Mouse (Mus musculus) frontal cortex, adult 2 months (tissue): ENCODE data around the gene Dhrs13. TPM values are rescaled to one million over a fixed set of nuclear protein-coding genes. Genes with fewer than 3 reads are reported as not detected.
"Not testable (repeated sequence)": the region's sequence is repeated elsewhere in the genome, so short reads cannot be mapped to it uniquely, and the experiment has no call there.

ENCODE experiments used
- DNase-seq, 2 experiments: peaks; one replicate each; pipeline ENCODE4 v3.0.0; 2022; ENCODE audit warnings: low spot score in 1 of 2; ENCODE audit errors: extremely low spot score in 1 of 2
- polyA plus RNA-seq: library from polyadenylated mRNA; depleted of rRNA; stranded (reverse); fragments of >200 nt; gene quantifications from 2 replicates; pipeline ENCODE4 v1.2.3, GENCODE M21; 2012

Dhrs13 gene
- polyA plus RNA-seq, 1 experiment = 8.8 TPM

GRCm38 (mm10) chr11:78040878-78041277, 8.8 kb downstream of the Dhrs13 start:
- DNase-seq = no peak

- DNase-seq = not testable (repeated sequence)
These were observed 10.3 kb downstream of the Dhrs13 start for GRCm38 (mm10) chr11:78042290-78042870.

DNA sequence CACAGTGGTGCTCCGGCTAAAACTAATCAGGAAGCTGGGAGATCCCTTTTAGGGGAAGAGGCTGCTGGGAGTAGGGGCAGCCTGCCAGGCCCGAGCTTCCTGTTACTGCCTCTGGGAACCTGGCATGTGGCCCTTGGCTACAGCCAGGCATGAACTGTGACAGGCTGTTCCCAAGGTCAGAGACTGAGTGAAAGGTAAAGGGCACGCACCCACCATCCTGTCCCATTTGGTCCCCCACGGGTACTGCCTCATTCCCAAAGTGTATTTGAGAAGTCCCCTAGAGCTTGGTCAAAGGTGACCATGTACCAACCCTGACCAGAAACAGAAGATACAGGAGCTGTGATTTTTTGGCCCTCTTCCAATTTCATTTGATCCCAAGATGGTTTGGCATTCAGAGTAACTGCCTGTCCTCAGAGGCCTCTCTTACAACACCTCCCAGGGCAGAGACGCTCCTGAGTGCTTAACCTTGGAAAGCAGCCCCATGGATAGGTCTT, 12.7 kb downstream of the Dhrs13 start:
- DNase-seq = peak in 1 of 2 experiments; percentile 44

- DNase-seq = not testable (repeated sequence)
These were observed 16.6 kb downstream of the Dhrs13 start for GRCm38 (mm10) chr11:78048637-78049036.

DNA sequence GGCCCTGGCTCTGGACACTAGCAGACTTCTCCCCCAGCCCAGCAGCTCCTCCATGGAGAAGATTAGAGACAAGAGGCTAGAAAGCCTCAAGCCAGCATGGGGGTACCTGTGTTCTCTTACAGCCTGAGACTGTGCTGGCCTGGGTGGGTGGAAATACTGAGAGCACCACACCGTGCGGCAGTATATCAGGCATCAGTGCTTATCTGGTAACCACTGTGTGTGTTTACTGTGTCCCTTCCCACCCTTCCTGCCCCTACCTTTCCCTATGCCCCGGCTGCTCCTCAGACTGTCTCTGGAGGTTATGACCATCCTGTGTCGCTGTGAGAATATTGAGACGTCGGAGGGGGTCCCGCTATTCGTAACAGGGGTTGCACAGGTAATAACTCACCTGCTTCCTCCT, 21.0 kb downstream of the Dhrs13 start:
- DNase-seq = no peak

- no peak for DNase-seq
These were observed 24.9 kb downstream of the Dhrs13 start for GRCm38 (mm10) chr11:78056946-78057345.

DNA sequence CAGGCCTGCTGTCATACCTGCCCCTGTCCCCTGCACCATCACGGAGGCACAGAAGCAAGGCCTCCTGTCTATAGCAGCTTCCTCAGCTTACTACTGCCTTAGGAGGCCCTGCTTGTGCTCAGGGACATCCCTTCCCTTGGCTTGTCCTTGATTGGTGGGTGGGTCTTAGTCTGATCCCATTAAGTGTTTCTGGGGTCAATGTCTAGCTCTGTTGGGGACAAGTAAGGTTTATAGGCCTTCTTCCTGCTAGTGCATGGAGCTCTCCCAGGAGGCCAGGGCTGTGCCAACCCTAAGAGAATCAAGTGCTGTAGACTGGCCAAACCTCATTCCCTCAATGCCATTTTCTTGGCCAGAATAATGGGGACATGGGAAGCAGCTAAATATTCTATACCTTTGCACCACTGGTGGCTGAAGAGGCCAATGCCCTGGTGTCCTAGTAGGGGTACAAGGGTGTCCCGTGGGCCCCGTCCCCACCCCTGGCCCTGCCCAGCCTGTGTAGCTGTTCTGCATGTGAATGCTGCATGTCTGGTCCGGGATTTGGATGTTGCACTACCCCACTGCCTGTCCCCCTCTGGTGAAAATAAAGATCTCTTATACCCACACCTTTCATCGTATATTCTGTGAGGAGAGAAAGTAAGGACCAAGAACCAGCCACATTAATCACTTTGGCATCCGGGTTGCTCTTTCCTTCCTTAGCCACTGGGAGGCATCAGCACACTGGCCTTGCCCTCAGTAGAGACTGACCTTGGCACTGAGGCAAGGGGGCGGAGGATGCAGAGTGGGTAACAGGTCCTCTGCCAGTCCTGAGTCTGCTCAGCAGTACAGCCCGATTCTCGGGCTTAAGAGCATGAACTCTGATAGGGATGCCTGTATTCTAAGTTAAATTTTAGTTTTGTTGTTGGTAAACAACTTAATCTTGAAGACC, 28.0 kb downstream of the Dhrs13 start:
- peak in 1 of 2 experiments; percentile 63 for DNase-seq

- DNase-seq = no peak
These were observed 30.5 kb downstream of the Dhrs13 start for GRCm38 (mm10) chr11:78062563-78062962.

GRCm38 (mm10) chr11:78065906-78066305, 33.8 kb downstream of the Dhrs13 start:
- DNase-seq = no peak

- DNase-seq = no peak
These were observed 34.6 kb downstream of the Dhrs13 start for GRCm38 (mm10) chr11:78066641-78067040.

- no peak for DNase-seq
These were observed 35.5 kb downstream of the Dhrs13 start for GRCm38 (mm10) chr11:78067566-78067965.

GRCm38 (mm10) chr11:78069130-78069529, 37.0 kb downstream of the Dhrs13 start:
- DNase-seq = no peak

GRCm38 (mm10) chr11:78069646-78070045, 37.6 kb downstream of the Dhrs13 start:
- DNase-seq = no peak

GRCm38 (mm10) chr11:78071938-78072337, 39.9 kb downstream of the Dhrs13 start:
- no peak for DNase-seq

DNA sequence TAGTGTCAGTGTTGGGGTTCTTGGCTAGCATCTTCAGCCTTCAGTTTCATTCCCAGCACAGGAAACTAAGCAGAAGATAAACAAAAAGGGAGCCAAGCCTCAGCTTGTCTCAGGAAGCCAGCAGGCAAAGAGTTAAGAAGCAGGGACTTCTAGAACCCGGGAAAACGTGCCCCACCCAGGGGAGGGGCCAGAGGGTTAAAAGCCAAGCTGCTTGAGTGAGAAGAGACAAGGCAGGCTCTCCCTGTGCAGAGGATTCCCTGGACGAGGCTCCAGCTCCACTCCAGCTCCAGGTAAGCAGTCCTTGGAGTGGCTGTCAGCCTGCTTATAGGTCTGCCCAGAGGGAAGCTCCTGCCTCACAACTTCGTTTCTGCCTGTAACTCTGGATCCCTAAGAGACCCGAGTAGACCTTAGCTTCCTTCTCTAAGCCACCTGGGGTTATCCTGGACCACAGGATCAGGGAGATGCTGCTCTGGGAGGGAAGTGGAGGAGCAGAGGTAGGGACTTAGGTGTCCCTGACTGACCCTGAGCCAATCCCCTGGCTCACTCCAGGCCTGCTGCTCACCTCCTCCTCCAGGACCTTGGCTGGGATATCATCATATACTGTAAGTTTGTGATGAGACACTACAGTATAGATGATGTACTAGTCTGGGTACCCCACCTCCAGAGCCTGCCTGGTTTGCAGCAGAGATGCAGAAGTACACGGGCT, 40.5 kb downstream of the Dhrs13 start:
- no peak for DNase-seq

GRCm38 (mm10) chr11:78073577-78074276, 41.6 kb downstream of the Dhrs13 start:
- DNase-seq = no peak

DNA sequence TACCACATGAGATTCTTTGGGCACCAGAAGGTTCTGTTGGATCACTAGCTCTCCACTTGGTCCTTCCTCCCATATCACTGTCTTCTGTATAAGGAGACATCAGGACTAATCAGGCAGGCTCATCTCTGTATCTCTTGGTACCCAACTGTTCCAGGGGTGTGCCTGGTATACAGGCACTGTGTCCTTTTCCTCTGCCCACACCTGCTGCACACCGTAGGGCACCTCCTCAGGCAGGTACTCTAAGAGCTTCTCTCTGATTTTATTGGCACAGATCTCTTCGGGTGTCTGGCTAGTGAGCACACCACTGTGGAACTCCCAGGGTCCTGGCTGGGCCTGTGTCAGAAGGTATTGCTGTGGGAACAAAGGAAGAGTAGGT, 42.2 kb downstream of the Dhrs13 start:
- no peak for DNase-seq

- DNase-seq = no peak
These were observed 42.6 kb downstream of the Dhrs13 start for GRCm38 (mm10) chr11:78074666-78075065.

DNA sequence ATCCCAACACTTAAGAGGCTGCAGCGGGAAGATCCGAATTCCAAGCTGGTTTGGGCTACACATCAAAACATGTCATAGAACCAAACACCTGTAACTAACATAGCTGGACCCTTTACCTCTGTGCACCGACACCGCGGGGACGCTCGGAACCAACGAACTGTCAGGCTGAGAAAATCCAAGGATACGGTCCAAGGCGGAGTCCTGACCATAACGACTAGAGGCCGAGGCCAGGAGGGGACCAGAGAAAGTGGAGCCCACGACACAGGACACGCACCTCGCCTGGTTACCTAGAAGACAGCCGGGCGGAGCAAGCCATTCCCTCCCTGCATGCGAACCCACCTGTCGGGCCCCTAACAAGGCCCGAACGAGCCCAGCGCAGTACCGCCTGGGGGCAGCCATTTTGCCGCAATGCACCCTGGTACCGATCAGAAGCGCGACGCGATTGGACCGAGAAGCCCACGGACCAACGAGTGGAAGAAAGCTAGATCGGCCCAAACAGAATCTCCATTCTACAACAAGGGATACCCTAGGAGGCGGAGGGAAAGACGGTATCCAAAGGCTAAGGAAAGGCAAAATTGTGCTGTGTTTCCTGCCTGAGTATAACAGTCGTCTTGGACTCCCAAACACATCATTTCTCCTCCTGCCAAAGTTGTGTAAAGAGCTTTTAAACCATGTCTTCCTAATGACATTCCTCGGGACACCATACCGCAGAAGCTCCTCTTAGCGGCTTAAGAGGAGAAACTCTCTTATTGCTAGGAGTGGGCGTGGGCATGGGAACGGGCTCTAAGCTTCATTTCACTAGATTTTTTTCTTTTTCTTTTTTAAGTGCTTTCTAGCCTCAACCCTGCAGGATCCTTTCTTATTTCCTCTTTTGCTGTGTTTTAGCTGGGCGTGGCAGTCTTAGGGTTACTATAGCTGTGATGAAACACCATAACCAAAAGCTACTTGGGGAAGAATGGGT, 48.2 kb downstream of the Dhrs13 start, which contains the start of gene Eral1:
Gene Eral1, minus strand, starts transcription at position 423 of the 961 bp plus-strand sequence.
- DNase-seq = peak; percentile 62 to 91
